Mouse (Mus musculus) liver, postnatal 0 days (tissue): ENCODE measurements around the gene Mea1.

ENCODE experiments used
- CTCF ChIP-seq: sonication (generic); IDR thresholded peaks from 2 replicates; pipeline ENCODE4 v1.5.1; 2016; ENCODE audit warnings: antibody characterized with exemption, low read depth
- EP300 ChIP-seq: IDR thresholded peaks from 2 replicates; pipeline ENCODE4 v1.6.1; 2016; ENCODE audit warnings: antibody characterized with exemption, low read depth, mild to moderate bottlenecking

DNA sequence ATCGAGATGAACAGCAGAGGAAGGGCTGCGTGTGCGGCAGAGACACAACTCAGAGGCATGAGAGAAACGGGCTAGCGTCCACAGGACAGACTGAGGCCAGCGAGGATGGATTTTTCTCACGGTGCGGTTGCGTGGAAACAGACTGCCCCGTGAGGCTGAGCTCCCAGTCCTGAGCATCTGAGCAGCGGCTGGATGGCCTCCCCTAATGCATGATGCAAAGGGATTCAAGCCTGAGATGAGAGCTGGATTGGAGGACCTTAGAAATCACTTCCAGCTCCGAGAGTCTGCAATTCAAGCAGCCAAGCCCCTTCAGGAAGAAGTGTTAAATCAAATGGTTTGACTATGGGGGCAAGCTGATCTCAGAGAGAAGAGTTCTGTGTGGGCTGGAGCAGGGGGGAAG lies 22.9 kb downstream of the Mea1 start:
- TF ChIP-seq CTCF: no peak
- TF ChIP-seq EP300: no peak
